Mouse (Mus musculus) urinary bladder, adult 18-20 months (tissue): ENCODE measurements around the gene Usp43.
A peak's percentile ranks its signal among the peaks of the same experiment; 100 is the strongest.

ENCODE experiments used
- DNase-seq, 2 experiments: peaks; one replicate each; pipeline ENCODE4 v3.0.0; 2022; ENCODE audit warnings: low spot score in 2 of 2, mixed read lengths in 2 of 2

Gene Usp43

GRCm38 (mm10) chr11:67921827-67922754 is at the start of gene Usp43:
Gene Usp43, minus strand, starts transcription at chr11:67922153.
- DNase-seq, result peak; percentile 70 to 71

- no peak for DNase-seq
These were observed 45.9 kb upstream of the Usp43 start for GRCm38 (mm10) chr11:67967831-67968230.

- DNase-seq, result peak; percentile 84 to 97
These were observed 44.2 kb upstream of the Usp43 start, which contains the start of gene Stx8 for GRCm38 (mm10) chr11:67965905-67966878. Gene Stx8, plus strand, starts transcription at chr11:67966193.

- peak; percentile 76 to 81 for DNase-seq
These were observed 43.4 kb upstream of the Usp43 start, which contains the start of gene Cfap52 for GRCm38 (mm10) chr11:67965242-67965883. Gene Cfap52, minus strand, starts transcription at chr11:67965651.

GRCm38 (mm10) chr11:67964110-67964509 is 42.2 kb upstream of the Usp43 start:
- DNase-seq, result no peak

- DNase-seq, result no peak
These were observed 32.5 kb upstream of the Usp43 start for GRCm38 (mm10) chr11:67954413-67954812.

GRCm38 (mm10) chr11:67953604-67954003 is 31.7 kb upstream of the Usp43 start:
- no peak for DNase-seq

- no peak for DNase-seq
These were observed 27.5 kb upstream of the Usp43 start for GRCm38 (mm10) chr11:67949475-67949874.

GRCm38 (mm10) chr11:67948229-67948628 is 26.3 kb upstream of the Usp43 start:
- DNase-seq, result no peak

- DNase-seq, result no peak
These were observed 10.2 kb upstream of the Usp43 start for GRCm38 (mm10) chr11:67932156-67932555.

- DNase-seq, result no peak
These were observed 4.5 kb upstream of the Usp43 start for GRCm38 (mm10) chr11:67926348-67927055.

- DNase-seq, result no peak
These were observed 3.0 kb upstream of the Usp43 start for GRCm38 (mm10) chr11:67925000-67925399.

- no peak for DNase-seq
These were observed 1.8 kb upstream of the Usp43 start for GRCm38 (mm10) chr11:67923720-67924119.

- peak; percentile 30 to 43 for DNase-seq
These were observed 787 bp upstream of the Usp43 start for GRCm38 (mm10) chr11:67922755-67923125.

- DNase-seq, result peak; percentile 33 to 56
These were observed 694 bp downstream of the Usp43 start for GRCm38 (mm10) chr11:67921091-67921826.

GRCm38 (mm10) chr11:67920226-67920960 is 1.6 kb downstream of the Usp43 start:
- no peak for DNase-seq

GRCm38 (mm10) chr11:67919593-67919992 is 2.4 kb downstream of the Usp43 start:
- no peak for DNase-seq

- no peak for DNase-seq
These were observed 4.8 kb downstream of the Usp43 start for GRCm38 (mm10) chr11:67917126-67917525.

GRCm38 (mm10) chr11:67911074-67911473 is 10.9 kb downstream of the Usp43 start:
- peak in 1 of 2 experiments; percentile 15 for DNase-seq
